Mouse (Mus musculus) T-cell, adult 2 months (primary cell): ENCODE data around the gene Gstm1.
"Not testable (repeated sequence)": the region's sequence is repeated elsewhere in the genome, so short reads cannot be mapped to it uniquely, and the experiment has no call there.

Experiments used
- DNase-seq: peaks from one replicate; pipeline ENCODE4 v3.0.0; 2022; ENCODE audit warnings: low spot score

Gstm1 gene

DNA sequence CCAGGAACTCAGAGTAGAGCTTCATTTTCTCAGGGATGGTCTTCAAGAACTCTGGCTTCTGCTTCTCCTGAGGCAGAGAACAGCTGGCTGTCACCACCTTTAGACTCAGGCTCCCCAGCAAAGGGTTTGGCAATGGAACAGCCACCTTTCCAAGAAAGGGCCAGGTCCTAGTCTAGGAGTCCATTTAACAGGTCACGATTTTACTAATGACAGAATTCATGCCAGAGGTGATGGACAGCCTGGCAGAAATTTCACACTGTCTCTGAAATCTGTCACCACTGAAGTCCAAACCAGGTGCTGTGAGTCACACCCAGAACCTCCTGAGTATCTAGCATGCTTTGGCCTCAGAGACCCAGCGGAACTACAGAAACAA lies 2.8 kb downstream of the Gstm1 start:
- DNase-seq: no peak

- no peak for DNase-seq
Measured at GRCm38 (mm10) chr3:108014098-108014973, 3.4 kb downstream of the Gstm1 start.

GRCm38 (mm10) chr3:108013331-108013871 lies 4.4 kb downstream of the Gstm1 start:
- no peak for DNase-seq

DNA sequence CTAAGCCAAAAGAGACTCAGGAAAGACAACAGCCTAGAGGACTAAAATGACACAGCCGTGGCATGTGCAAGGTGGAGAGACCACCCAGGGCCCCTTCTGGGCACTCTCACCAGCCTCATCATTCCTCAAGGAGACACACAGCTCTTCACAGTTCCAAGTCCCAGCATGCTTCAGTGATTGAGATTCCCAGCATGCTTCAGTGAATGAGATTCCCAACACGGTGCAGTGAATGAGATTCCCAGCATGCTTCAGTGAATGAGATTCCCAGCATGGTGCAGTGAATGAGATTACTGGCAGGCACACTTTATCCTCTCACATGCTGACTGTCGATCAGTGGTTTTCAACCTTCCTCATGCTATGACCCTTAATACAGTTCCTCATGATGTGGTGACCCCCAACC lies 6.2 kb downstream of the Gstm1 start:
- DNase-seq: no peak

GRCm38 (mm10) chr3:108010286-108010685 lies 7.5 kb downstream of the Gstm1 start:
- no peak for DNase-seq

GRCm38 (mm10) chr3:108002021-108002420 lies 15.8 kb downstream of the Gstm1 start:
- no peak for DNase-seq

DNA sequence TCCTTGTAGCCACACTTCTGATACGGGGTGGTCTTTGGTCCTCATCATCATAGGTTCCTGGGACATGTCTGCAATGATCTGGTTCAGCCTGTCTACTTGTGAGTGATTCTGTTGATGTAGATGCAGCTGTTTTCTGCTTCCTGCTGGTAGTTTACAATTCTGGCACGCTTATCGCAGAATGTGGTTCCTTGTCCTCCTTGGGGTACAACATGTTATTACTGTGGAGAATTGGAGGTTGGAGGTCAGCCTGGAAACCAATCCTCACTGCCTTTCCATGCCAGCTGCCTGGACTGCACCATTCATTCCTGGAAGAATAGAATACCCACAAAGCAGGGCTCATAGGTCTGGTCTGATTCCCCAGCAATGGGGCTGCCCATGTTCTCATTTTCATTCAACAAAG lies 18.3 kb downstream of the Gstm1 start:
- no peak for DNase-seq

- no peak for DNase-seq
Measured at GRCm38 (mm10) chr3:107998591-107998990, 19.2 kb downstream of the Gstm1 start.

DNA sequence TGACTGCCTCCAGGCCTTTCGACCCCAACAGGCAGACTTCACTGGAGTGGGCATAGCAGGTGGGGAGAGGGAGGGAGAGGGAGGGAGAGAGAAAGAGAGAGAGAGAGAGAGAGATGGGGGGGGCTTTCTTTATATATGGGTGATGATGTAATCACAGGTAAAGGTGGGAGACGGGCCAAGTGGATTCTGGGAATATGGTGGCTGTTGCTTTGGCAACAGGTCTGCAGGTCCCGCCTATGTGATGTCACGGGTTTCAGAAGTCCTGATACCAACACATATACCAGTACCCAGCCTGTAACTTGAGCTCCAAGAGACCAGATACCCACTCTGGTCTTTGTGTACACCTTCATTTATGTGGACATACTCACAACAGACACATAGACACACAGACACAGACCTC lies 21.2 kb downstream of the Gstm1 start:
- DNase-seq: no peak

- DNase-seq: not testable (repeated sequence)
Measured at GRCm38 (mm10) chr3:107995974-107996373, 21.8 kb downstream of the Gstm1 start.

DNA sequence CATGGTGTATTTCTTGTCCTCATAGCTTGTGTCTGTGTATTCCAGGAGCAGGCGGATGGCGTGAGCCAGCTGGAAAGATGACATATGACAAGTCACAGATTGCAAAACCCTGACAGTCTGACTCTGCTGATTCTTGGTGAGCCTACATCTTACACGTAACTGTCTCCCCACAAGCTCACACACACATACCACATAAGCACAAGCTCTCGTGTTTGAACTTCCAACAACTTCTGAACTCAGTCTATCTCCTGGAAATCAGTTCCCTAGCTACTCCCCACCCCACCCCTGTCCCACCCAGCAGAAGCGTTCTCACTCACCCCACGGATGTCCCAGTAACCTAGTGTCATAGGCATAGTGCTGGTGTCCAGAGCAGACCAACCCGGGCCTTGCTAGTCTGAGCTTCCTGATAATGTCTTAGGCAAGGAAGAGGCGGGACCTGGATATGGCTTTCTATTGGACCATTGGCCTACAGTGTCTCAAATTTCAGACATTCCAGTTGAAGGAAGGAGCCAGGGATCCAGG lies 31.7 kb downstream of the Gstm1 start, which contains the start of gene Gstm2:
Gene Gstm2 (minus strand): TSS at position 413 of the 522 bp plus-strand sequence.
- no peak for DNase-seq

GRCm38 (mm10) chr3:107985141-107985540 lies 32.6 kb downstream of the Gstm1 start:
- DNase-seq: not testable (repeated sequence)

- no peak for DNase-seq
Measured at GRCm38 (mm10) chr3:107984471-107984870, 33.3 kb downstream of the Gstm1 start.

DNA sequence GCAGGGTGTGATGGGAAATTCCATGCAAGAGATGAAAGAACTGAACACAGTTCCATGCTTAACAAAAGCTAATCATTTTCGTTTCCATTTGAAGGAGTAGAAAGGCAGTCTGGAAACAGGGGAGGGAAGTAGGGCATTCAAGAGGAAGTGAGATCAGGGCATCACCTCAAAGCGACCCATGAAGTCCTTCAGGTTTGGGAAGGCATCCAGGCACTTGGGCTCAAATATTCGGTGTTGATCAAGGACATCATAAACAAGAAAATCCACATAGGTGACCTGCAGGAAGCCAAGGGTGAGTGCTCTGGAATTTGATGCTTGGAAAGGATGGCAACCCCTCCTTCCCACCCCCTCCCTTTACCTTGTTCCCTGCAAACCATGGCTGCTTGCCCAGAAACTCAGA lies 34.0 kb downstream of the Gstm1 start:
- DNase-seq: no peak

GRCm38 (mm10) chr3:107982726-107983125 lies 35.0 kb downstream of the Gstm1 start:
- no peak for DNase-seq

DNA sequence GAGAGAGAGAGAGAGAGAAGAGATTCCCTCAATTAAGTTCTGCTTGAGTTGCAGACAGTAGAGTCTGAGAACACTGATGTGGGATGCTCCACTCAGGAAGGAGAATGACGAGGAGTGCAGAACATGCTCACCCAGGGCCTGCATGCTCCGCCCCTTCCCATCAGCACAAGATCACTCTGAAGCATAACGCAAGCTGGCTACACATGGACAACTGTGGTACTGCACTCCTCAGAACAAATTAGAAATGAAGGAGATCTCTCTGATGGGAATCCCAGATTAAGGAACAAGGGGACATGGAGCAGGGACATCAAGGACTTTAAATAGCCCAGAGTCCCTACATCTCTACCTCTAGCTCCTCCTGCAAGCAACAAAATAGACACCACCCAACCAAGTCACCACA lies 36.5 kb downstream of the Gstm1 start:
- no peak for DNase-seq

DNA sequence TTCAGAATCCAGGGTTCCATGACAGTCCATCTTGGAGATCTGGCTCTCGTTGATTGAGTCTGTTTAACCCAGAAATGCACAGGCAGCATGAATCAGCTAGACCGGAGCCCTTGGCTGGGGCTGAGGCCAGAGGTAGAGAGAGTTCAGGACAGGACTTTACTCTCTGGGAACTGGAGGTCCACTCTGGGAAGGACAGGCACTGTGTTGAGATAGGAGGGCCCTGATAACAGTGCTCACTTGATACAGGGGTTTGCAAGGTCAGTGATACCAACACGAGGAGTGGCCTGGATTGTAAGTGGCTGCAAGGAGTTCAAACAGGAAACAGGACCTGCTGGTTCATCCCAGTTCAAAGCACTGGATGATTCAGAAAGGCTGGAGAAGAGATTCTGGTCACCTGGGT lies 40.1 kb downstream of the Gstm1 start:
- DNase-seq: no peak

GRCm38 (mm10) chr3:107974237-107974636 lies 43.5 kb downstream of the Gstm1 start:
- no peak for DNase-seq

DNA sequence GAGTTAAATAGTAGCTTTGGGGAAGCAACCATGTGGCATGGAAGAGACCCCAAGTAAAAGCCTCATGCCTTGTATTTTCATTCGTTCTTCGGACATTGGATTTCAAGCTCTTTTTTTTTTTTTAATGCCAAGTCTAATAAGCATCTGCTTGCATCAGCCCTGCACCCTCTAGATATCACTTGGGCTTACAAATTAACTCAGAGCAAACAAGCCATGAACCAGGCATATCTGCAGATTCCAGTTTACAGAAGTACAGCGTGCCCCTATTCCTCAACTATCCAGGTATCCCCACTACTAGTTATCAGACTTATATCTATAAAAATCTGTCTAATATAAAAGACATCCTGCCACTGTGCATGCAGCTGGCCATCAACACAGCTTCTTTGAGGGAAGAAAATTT lies 45.7 kb downstream of the Gstm1 start:
- no peak for DNase-seq

GRCm38 (mm10) chr3:107971101-107971500 lies 46.7 kb downstream of the Gstm1 start:
- DNase-seq: not testable (repeated sequence)

- no peak for DNase-seq
Measured at GRCm38 (mm10) chr3:107968724-107969395, 48.9 kb downstream of the Gstm1 start, which contains the start of gene Gstm3. TSS of gene Gstm3 (minus strand) at chr3:107969283.

DNA sequence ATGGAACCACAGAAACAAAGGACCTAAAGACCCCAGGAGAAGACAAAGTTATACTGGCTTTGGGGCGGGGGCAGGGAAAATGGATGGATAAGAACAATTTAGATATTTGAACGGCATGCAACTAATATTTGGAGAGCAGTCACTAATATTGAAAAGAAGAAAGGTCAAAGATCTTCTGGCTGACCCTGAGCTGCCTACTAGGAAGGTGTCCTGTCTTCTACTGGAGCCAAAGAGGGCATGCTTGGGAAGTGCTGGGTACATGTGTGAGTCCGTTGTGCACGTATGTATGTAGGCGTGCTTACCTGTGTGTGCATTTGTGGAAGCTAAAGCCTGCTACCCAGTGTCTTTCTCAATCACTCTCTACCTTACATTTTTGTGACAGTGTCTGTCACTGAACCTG lies 51.1 kb downstream of the Gstm1 start:
- DNase-seq: no peak

DNA sequence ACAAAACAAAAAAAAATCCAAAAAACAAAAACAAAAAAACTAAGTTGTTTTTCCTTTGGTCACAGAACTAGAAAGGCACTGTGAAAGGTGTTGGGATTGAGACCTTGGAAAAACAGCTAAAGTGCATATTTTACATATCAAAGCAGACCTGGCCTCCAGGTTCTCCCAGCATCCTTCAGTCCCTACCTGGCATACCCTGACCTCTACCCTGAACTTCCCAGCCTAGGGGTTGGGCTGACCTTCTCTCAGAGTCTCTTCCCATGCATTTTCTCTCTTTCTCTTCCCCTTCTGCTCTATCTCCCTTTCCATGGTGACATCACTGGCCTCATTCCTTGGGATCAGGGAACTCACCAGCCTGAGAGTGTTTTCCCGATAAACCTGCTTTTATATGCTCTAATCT lies 52.2 kb downstream of the Gstm1 start:
- no peak for DNase-seq
